Mouse (Mus musculus): ENCODE data around the gene Pla2g1b. TPM values are rescaled to one million over a fixed set of nuclear protein-coding genes. Genes with fewer than 3 reads are reported as not detected.
A peak's percentile ranks its signal among the peaks of the same experiment; 100 is the strongest.
"Not testable (repeated sequence)": the region's sequence is repeated elsewhere in the genome, so short reads cannot be mapped to it uniquely, and the experiment has no call there.

Pla2g1b gene
- total and polyA plus RNA-seq, 2 experiments from 2014 or later: not detected

- TF ChIP-seq CTCF (IDR thresholded peaks at IDR 0.05): no peak
- no peak overlapping the region for H3K27ac ChIP-seq (ENCODE audit: low read depth, low read length)
- H3K9me3 ChIP-seq (ENCODE audit: low read length): no peaks in the 10 kb centered on the region
- peak overlapping the region; percentile 23 for H3K4me3 ChIP-seq (ENCODE audit: low read depth, low read length)
- H3K4me1 ChIP-seq (ENCODE audit: insufficient read depth, low read length): peaks cover 6% of the 10 kb centered on the region; the same call in 1 of the 2 replicates
- H3K4me2 ChIP-seq (ENCODE audit: low read depth, low read length, poor library complexity, severe bottlenecking): peak overlapping the region; percentile 68
- H3K9ac ChIP-seq (replicated peaks; ENCODE audit: low read length, poor library complexity, severe bottlenecking): peak overlapping the region; percentile 61
- H3K36me3 ChIP-seq (ENCODE audit: insufficient read depth, low read length): no peaks in the 10 kb centered on the region
- WGBS: 4% methylated on average over 28 of the region's 28 CpGs
- no peaks in the 10 kb centered on the region for H3K27me3 ChIP-seq (ENCODE audit: insufficient read depth, low read length)
- ATAC-seq (ENCODE audit: low FRiP score) (no peak), DNase-seq (ENCODE audit: low spot score) (peak; percentile 33)
Observed at GRCm38 (mm10) chr5:115491771-115492322, 25.8 kb downstream of the Pla2g1b start.

GRCm38 (mm10) chr5:115492711-115493335, 26.8 kb downstream of the Pla2g1b start:
- H3K27me3 ChIP-seq (ENCODE audit: insufficient read depth, low read length): no peaks in the 10 kb centered on the region
- H3K4me1 ChIP-seq (ENCODE audit: insufficient read depth, low read length): peaks cover 6% of the 10 kb centered on the region; the same call in 1 of the 2 replicates
- no peak overlapping the region for H3K4me2 ChIP-seq (ENCODE audit: low read depth, low read length, poor library complexity, severe bottlenecking)
- WGBS: 80% methylated on average over 6 of the region's 6 CpGs
- H3K4me3 ChIP-seq (ENCODE audit: low read depth, low read length): no peak overlapping the region
- no peak for TF ChIP-seq CTCF (IDR thresholded peaks at IDR 0.05)
- H3K36me3 ChIP-seq (ENCODE audit: insufficient read depth, low read length): no peaks in the 10 kb centered on the region
- DNase-seq (ENCODE audit: low spot score) (no peak), ATAC-seq (ENCODE audit: low FRiP score) (no peak)
- H3K27ac ChIP-seq (ENCODE audit: low read depth, low read length): no peak overlapping the region
- no peaks in the 10 kb centered on the region for H3K9me3 ChIP-seq (ENCODE audit: low read length)
- no peak overlapping the region for H3K9ac ChIP-seq (replicated peaks; ENCODE audit: low read length, poor library complexity, severe bottlenecking)

- 62% methylated on average over 5 of the region's 5 CpGs for WGBS
- TF ChIP-seq CTCF (IDR thresholded peaks at IDR 0.05): no peak
- H3K27me3 ChIP-seq (ENCODE audit: insufficient read depth, low read length): no peaks in the 10 kb centered on the region
- no peak for ATAC-seq (ENCODE audit: low FRiP score)
- no peaks in the 10 kb centered on the region for H3K9me3 ChIP-seq (ENCODE audit: low read length)
- H3K4me2 ChIP-seq (ENCODE audit: low read depth, low read length, poor library complexity, severe bottlenecking): no peak overlapping the region
- no peaks in the 10 kb centered on the region for H3K36me3 ChIP-seq (ENCODE audit: insufficient read depth, low read length)
- no peak overlapping the region for H3K27ac ChIP-seq (ENCODE audit: low read depth, low read length)
- no peak overlapping the region for H3K4me3 ChIP-seq (ENCODE audit: low read depth, low read length)
- peaks cover 6% of the 10 kb centered on the region; the same call in 1 of the 2 replicates for H3K4me1 ChIP-seq (ENCODE audit: insufficient read depth, low read length)
- H3K9ac ChIP-seq (replicated peaks; ENCODE audit: low read length, poor library complexity, severe bottlenecking): no peak overlapping the region
- DNase-seq (ENCODE audit: low spot score): no peak
Observed at GRCm38 (mm10) chr5:115493441-115493840, 27.4 kb downstream of the Pla2g1b start.

DNA sequence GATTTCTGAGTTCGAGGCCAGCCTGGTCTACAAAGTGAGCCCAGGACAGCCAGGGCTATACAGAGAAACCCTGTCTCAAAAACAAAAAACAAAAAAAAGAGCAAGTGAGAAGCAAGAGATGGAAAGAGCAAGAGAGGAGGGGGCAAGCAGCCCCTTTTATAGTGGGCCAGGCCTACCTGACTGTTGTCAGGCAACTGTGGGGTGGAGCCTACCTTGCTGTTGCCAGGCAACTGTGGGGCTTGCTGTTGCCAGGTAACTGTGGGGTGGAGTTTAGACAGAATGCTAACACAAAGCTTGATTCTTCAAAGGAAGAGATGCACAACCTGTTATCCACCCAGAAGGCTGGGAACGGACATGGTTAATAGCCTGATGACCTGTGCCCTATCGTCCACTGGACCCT, 29.6 kb downstream of the Pla2g1b start:
- H3K4me1 ChIP-seq (ENCODE audit: insufficient read depth, low read length); H3K9ac ChIP-seq (replicated peaks; ENCODE audit: low read length, poor library complexity, severe bottlenecking); H3K9me3 ChIP-seq (ENCODE audit: low read length); DNase-seq (ENCODE audit: low spot score); H3K4me3 ChIP-seq (ENCODE audit: low read depth, low read length); H3K36me3 ChIP-seq (ENCODE audit: insufficient read depth, low read length); H3K27me3 ChIP-seq (ENCODE audit: insufficient read depth, low read length); ATAC-seq (ENCODE audit: low FRiP score); H3K4me2 ChIP-seq (ENCODE audit: low read depth, low read length, poor library complexity, severe bottlenecking); H3K27ac ChIP-seq (ENCODE audit: low read depth, low read length): not testable (repeated sequence)
- WGBS: 72% methylated on average over 3 of the region's 3 CpGs

GRCm38 (mm10) chr5:115497033-115497432, 31.0 kb downstream of the Pla2g1b start:
- Histone ChIP-seq H3K9ac (replicated peaks; ENCODE audit: low read length, poor library complexity, severe bottlenecking) (no peak overlapping the region), H3K4me3 (ENCODE audit: low read depth, low read length) (no peak overlapping the region), H3K4me2 (ENCODE audit: low read depth, low read length, poor library complexity, severe bottlenecking) (no peak overlapping the region), H3K9me3 (ENCODE audit: low read length) (no peaks in the 10 kb centered on the region), H3K4me1 (ENCODE audit: insufficient read depth, low read length) (peaks cover 3% of the 10 kb centered on the region; the same call in 1 of the 2 replicates), H3K27ac (ENCODE audit: low read depth, low read length) (no peak overlapping the region), H3K36me3 (ENCODE audit: insufficient read depth, low read length) (no peaks in the 10 kb centered on the region), H3K27me3 (ENCODE audit: insufficient read depth, low read length) (no peaks in the 10 kb centered on the region)
- 82% methylated on average over 7 of the region's 7 CpGs for WGBS
- ATAC-seq (ENCODE audit: low FRiP score) (no peak), DNase-seq (ENCODE audit: low spot score) (no peak)
- no peak for TF ChIP-seq CTCF (IDR thresholded peaks at IDR 0.05)
